Mouse (Mus musculus) large intestine, adult 2 months (tissue): ENCODE data around the gene Cdcp2. TPM values are rescaled to one million over a fixed set of nuclear protein-coding genes. Genes with fewer than 3 reads are reported as not detected.
A peak's percentile ranks its signal among the peaks of the same experiment; 100 is the strongest.
"Not testable (repeated sequence)": the region's sequence is repeated elsewhere in the genome, so short reads cannot be mapped to it uniquely, and the experiment has no call there.

Experiments
- DNase-seq: peaks from one replicate; pipeline ENCODE4 v3.0.0-alpha.2; 2012; ENCODE audit warnings: low read depth, low spot score
- WGBS: fragments of 180-500 bp; shearing (Covaris S2); methylation state at CpG from one replicate; pipeline ENCODE4 v1.1.7; 2018; 5-methylcytosine and 5-hydroxymethylcytosine counted together
- polyA plus RNA-seq: library from polyadenylated mRNA; depleted of rRNA; stranded (reverse); fragments of >200 nt; gene quantifications from 2 replicates; pipeline ENCODE4 v1.2.3, GENCODE M21; 2012

Cdcp2 gene
- polyA plus RNA-seq, 1 experiment: not detected

- DNase-seq: no peak
- WGBS: 52% methylated on average over 1 of the region's 1 CpGs
Observed at GRCm38 (mm10) chr4:107084343-107084742, 12.3 kb upstream of the Cdcp2 start.

GRCm38 (mm10) chr4:107084858-107085257, 11.8 kb upstream of the Cdcp2 start:
- 53% methylated on average over 6 of the region's 6 CpGs for WGBS
- no peak for DNase-seq

DNA sequence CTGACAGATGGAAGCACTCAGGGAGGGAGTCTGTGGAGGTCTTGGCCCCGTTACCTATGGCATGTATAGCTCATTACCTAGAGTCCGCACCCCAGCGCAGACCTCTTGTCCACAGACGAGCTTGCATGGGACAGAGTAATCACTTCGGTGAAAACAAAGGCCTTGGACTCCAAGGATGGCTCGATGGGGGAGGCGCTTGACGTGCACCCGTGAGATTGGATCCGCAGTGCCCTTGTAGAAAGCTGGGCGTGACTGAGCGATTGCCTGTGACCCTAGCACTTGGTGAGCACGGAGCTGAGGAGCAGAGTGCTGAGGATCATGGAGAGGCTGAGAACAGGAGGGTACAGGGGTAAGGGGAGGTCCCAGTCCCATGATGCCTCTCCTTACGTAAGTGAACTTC, 5.0 kb upstream of the Cdcp2 start:
- WGBS: 80% methylated on average over 14 of the region's 14 CpGs

GRCm38 (mm10) chr4:107094484-107095187, 2.1 kb upstream of the Cdcp2 start:
- no peak for DNase-seq
- WGBS: 74% methylated on average over 16 of the region's 16 CpGs

More for the DNA sequence above, 5.0 kb upstream of the Cdcp2 start:
- DNase-seq: no peak

- WGBS: 82% methylated on average over 6 of the region's 6 CpGs
Observed at GRCm38 (mm10) chr4:107096043-107096442, 648 bp upstream of the Cdcp2 start.

DNA sequence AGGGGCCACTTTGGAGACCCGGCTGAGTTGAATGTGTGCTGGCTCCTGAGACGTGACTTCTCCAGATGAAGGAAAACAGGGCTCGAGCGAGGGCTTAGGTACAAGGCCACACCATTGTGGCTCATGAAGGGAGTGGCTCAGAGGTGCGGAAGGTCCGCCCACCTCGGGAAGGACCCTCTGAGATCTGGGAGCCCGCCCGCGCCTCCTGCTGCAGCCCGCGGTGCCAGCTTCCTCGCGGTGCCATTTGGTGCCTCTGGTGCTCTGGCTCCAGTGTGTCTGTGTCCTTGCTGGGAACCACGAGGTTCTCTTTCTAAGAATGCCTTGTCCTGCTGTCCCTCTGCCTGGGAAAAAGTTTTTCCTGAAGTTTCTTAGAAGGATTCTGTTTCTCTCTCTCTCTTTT, 1.2 kb downstream of the Cdcp2 start:
- DNase-seq: no peak
- WGBS: 49% methylated on average over 15 of the region's 15 CpGs

More at GRCm38 (mm10) chr4:107096043-107096442, 648 bp upstream of the Cdcp2 start:
- no peak for DNase-seq

- WGBS: 70% methylated on average over 10 of the region's 10 CpGs
- no peak for DNase-seq
Observed at GRCm38 (mm10) chr4:107098375-107098774, 1.7 kb downstream of the Cdcp2 start.

DNA sequence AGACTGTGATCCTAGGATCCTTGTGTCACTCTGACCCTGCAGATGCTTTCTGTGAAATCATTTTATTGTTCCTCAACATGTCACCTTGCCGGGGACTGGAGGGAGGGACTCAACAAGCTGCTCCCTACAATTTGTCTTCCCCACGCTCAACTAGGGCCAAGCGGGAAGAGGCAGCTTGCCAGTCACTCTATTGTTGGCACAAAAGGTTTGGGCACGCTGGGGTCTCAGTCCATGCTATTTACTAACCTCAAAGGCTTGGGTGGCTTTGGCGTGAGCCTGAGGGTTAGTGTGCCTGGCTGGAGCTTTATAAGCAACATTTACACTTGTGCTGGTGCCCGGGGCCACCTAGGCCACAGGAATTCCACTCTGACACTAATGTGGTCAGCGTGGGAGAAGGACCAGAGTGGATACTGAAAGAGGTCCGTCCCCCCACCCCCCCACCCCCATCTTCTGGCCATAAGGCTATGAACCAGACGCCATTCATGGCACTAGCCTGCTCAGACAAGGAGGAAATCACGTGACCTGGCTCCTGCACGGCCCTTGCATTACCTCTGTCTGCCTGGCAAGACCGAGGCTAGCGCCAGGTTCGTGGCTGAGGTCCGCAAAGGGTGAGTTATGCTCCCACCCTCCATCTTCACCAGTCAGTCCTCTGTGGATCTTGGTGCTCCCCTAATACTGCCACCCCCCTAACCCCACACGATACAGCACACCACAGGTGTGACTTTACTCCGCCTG, 2.3 kb downstream of the Cdcp2 start:
- WGBS: 72% methylated on average over 17 of the region's 17 CpGs
- DNase-seq: no peak

DNA sequence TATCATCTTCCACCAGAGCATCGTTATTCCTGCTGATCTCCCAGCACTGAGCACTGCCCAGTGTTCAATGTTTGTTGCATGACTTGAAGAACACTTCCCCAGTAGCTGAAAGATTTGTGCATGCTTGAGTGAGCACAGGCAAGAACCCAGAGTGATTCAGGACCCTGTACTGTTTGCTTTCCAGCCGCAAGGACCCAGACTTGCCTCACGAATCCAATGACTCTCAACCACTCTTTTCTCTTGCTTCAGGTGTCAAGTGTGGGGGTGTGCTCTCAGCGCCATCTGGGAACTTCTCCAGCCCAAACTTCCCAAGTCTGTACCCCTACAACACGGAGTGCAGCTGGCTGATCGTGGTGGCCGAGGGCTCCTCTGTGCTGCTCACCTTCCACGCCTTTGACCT, 5.5 kb downstream of the Cdcp2 start:
- DNase-seq: no peak
- WGBS: 64% methylated on average over 8 of the region's 8 CpGs

- 88% methylated on average over 16 of the region's 16 CpGs for WGBS
- DNase-seq: no peak
Observed at GRCm38 (mm10) chr4:107106777-107107176, 10.1 kb downstream of the Cdcp2 start.

DNA sequence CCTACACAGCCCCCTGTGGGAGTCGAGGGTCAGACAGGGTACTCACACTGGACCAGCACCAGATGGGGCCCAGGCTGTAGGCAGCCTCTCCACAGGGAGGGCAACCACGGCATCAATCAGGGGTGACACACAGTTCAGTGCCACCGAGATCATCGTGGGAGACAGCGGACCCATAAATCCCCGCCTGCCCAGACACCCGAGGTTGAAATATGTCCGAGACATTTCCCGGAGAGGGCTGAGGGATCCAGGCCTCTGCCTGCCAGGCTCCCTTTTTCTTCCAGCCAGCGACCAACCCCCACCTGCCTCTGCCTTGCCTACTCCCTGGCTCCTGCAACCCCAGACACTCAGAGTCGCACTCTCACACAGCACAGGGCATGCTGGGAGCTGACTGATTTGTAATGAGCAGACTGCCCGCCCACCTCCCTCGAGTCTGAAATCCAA, 11.6 kb downstream of the Cdcp2 start:
- no peak for DNase-seq
- 31% methylated on average over 13 of the region's 13 CpGs for WGBS

DNA sequence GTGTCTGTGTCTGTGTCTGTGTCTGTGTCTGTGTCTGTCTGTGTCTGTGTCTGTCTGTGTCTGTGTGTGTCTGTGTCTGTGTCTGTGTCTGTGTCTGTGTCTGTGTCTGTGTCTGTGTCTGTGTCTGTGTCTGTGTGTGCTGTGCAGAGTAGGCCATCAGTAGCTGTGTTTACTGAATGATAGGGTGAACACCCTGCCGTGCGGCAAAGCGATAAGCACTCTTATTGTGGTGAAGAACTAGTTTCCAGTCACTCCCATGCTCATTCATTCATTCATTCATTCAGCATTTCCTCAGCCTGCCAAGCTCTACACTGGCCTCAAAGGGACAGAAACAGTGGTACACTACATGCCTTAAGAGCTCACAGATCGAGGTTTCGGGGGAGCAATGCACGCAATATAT, 12.5 kb downstream of the Cdcp2 start:
- WGBS: 89% methylated on average over 6 of the region's 6 CpGs
- DNase-seq: not testable (repeated sequence)

DNA sequence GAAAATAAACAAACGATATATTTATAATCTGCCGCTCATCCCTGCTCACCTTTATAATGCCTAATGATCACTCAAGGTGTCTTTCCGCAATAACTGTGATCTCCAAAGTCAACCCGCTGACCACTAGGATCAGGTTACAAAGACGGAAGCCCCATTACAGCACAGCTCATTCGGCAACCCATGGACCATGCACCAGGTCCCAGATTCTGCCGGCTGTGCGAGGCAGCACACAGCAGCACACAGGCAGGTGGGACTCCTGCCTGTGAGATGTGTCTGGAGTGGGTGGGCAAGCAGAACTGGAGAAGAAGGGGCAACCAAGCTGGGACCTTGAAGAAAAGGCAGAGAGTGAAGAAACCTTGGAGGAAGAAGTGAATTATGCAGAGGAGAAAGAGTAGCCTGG, 17.6 kb downstream of the Cdcp2 start:
- no peak for DNase-seq
- WGBS: 28% methylated on average over 8 of the region's 8 CpGs

DNA sequence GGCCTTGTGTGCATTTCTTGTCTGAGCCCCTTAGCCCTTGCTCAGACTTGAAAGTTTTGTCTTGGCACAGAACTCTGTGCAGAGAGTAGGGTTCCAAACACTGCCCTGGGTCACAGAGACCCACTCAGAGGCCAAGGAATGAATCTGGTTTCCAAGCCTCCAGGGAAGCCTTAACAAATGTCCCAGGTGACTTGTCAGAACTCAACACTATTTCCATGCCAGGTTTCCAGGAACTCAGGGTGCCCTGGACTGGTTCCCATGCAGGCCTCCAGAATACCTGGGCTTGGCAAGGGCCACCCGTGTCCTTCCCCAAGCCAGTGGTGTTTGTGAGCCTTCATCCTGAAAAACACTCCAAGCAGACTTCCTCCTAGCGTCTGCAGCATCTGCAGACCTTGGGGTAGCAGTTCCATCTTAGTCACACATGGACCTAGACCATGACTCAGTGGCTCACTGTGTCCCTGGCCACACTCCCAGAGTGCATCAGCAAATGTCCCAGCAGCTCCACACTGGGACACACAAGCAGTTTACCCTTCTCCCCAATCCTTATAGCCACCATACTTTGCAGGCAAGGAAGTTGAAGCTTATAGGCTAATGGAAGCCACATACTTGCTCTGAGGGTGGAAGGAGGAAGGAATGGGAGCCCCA, 21.2 kb downstream of the Cdcp2 start:
- WGBS: 73% methylated on average over 2 of the region's 2 CpGs
- DNase-seq: no peak

- WGBS: 44% methylated on average over 4 of the region's 4 CpGs
- DNase-seq: peak; percentile 19
Observed at GRCm38 (mm10) chr4:107119056-107119455, 22.4 kb downstream of the Cdcp2 start.

GRCm38 (mm10) chr4:107120676-107121075, 24.0 kb downstream of the Cdcp2 start:
- no peak for DNase-seq
- 46% methylated on average over 6 of the region's 6 CpGs for WGBS

GRCm38 (mm10) chr4:107121165-107121943, 24.7 kb downstream of the Cdcp2 start:
- 80% methylated on average over 12 of the region's 12 CpGs for WGBS
- no peak for DNase-seq

GRCm38 (mm10) chr4:107124376-107124775, 27.7 kb downstream of the Cdcp2 start:
- DNase-seq: no peak
- 65% methylated on average over 7 of the region's 7 CpGs for WGBS

- 49% methylated on average over 5 of the region's 5 CpGs for WGBS
- DNase-seq: no peak
Observed at GRCm38 (mm10) chr4:107125101-107125500, 28.4 kb downstream of the Cdcp2 start.

DNA sequence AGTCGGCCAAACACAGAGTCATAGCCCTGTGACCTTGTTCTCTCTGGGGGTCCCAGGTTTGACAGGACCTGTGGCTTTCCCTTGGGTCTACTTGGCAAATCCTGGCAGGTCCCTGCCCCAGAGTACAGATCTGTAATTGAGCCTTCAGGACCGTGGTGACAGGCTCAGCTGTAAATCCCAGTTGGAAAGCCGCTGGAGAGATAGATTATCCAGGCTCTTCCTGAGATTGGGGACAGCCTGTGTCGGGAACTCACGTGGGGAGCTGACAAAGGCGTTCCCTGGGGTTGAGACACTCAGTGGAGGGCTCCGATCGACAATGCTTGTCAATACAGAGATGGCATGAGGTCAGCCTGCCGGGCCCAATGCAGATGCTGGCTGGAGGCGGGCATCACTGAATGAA, 29.7 kb downstream of the Cdcp2 start:
- WGBS: 73% methylated on average over 10 of the region's 10 CpGs
- no peak for DNase-seq
